Mouse (Mus musculus) neutrophil, adult 65 days (primary cell): Measurements from ENCODE around the gene Olfr1. TPM values are rescaled to one million over a fixed set of nuclear protein-coding genes. Genes with fewer than 3 reads are reported as not detected.

Source experiments
- total RNA-seq: library from RNA; stranded (reverse); gene quantifications from 2 replicates; pipeline ENCODE4 v1.2.4, GENCODE M21; 2023

Gene Olfr1
- not detected in 2 replicates for total RNA-seq

DNA sequence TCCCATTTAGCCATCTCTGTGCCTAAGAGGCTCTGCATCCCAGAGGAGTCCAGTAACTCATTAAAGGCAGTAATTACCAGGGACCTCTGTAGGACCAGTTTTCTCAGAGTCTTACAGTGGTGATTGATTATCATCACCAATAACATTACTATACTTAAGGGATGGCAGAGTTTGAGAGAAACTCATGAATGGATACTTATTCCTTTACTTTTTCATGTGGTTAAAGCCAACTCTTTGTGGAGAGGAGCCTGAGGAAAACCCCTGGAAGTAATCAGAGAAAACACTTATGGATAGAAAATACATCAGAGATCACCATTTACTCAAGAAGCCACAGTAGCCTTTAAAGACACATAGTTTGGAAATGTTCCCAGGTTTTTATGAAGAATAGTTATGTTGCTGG, at the start of gene Olfr1:
Gene Olfr1 (minus strand): TSS at position 101 of the 400 bp plus-strand sequence.

GRCm38 (mm10) chr11:73428377-73428776, 29.0 kb upstream of the Olfr1 start, which contains the start of gene Olfr378:
TSS of gene Olfr378 (minus strand) at chr11:73428477.

GRCm38 (mm10) chr11:73370946-73371345, 28.5 kb downstream of the Olfr1 start, which contains the start of gene Olfr376:
TSS of gene Olfr376 (plus strand) at chr11:73371246.

GRCm38 (mm10) chr11:73350483-73350882, 48.9 kb downstream of the Olfr1 start, which contains the start of gene Olfr20:
TSS of gene Olfr20 (plus strand) at chr11:73350783.

Other genes starting within 250 kb of the Olfr1 start
- gene P2rx5, start 239.2 kb downstream of the Olfr1 start, total RNA-seq: not detected in 2 replicates
- gene Emc6, start 222.6 kb downstream of the Olfr1 start, total RNA-seq: 22.2 and 29.7 TPM in 2 replicates
- 10.4 and 14.8 TPM in 2 replicates for gene Tax1bp3, start 222.5 kb downstream of the Olfr1 start, total RNA-seq
- gene Ctns, start 200.6 kb downstream of the Olfr1 start, total RNA-seq: 24.8 and 27.1 TPM in 2 replicates
- gene Shpk, start 200.2 kb downstream of the Olfr1 start, total RNA-seq: 0.75 and 0.76 TPM in 2 replicates
- not detected in 2 replicates for gene Trpv1, start 165.3 kb downstream of the Olfr1 start, total RNA-seq
- not detected in 2 replicates for gene Trpv3, start 132.2 kb downstream of the Olfr1 start, total RNA-seq
- gene Aspa, start 70.0 kb downstream of the Olfr1 start, total RNA-seq: not detected in 2 replicates
- not detected in 2 replicates for gene Gm49340, start 69.9 kb downstream of the Olfr1 start, total RNA-seq
- gene Spata22, start 69.9 kb downstream of the Olfr1 start, total RNA-seq: not detected in 2 replicates
- not detected in 2 replicates for gene Olfr20, start 48.8 kb downstream of the Olfr1 start, total RNA-seq
- not detected in 2 replicates for gene Olfr376, start 28.4 kb downstream of the Olfr1 start, total RNA-seq
- not detected in 2 replicates for gene Olfr378, start 28.9 kb upstream of the Olfr1 start, total RNA-seq
- not detected in 2 replicates for gene Olfr380, start 57.9 kb upstream of the Olfr1 start, total RNA-seq
- not detected in 2 replicates for gene Olfr381, start 92.0 kb upstream of the Olfr1 start, total RNA-seq
- not detected in 2 replicates for gene Olfr382, start 117.6 kb upstream of the Olfr1 start, total RNA-seq
- not detected in 2 replicates for gene Olfr385, start 193.4 kb upstream of the Olfr1 start, total RNA-seq
- not detected in 2 replicates for gene Olfr384, start 199.0 kb upstream of the Olfr1 start, total RNA-seq